Mouse (Mus musculus) kidney, adult 2 months (tissue): ENCODE measurements at regions not wholly inside any gene's neighbourhood (a gene's known extent, or its start where the extent isn't known, plus 50 kb on each side); places are given as distances from the start of the nearest gene placed in this dataset.

Source experiments
- CTCF ChIP-seq: fragments of 200-500 bp; conservative IDR thresholded peaks from 2 replicates; pipeline ENCODE4 v1.5.1; 2011; ENCODE audit warnings: low read depth, mild to moderate bottlenecking, control low read depth, low read length, moderate library complexity, mixed read lengths; ENCODE audit not compliant: insufficient read depth, insufficient read length
- POLR2A ChIP-seq: fragments of 200-500 bp; IDR thresholded peaks from one replicate; pipeline ENCODE4 v1.6.1; 2011; ENCODE audit warnings: low read depth, low read length, control low read depth

DNA sequence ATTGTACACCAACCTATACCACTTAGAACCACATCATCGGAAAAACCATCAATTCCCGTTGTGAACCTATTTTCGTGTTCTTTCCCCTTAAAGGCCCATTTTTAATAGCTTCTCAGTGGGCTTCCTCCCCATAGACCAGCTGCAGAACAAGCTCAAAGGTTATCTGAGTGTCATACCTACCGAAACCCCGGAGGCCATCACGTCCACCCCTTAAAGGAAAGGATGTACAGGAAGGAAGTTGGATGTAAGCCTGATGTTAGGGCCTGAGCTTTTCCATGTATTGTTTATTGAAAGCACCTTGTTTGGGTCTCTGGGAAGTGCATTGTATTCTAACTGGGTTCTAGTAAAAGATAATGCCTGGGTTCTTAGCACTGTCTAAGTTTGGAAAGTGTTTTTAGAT lies 69.6 kb downstream of the Fam110c start:
- TF ChIP-seq CTCF (no peak), POLR2A (no peak)
